Mouse (Mus musculus) urinary bladder, postnatal 14 days (tissue): ENCODE results near the gene Mpv17l2.
A peak's percentile ranks its signal among the peaks of the same experiment; 100 is the strongest.

Experiments used
- DNase-seq: peaks from one replicate; pipeline ENCODE4 v3.0.0; 2021; ENCODE audit warnings: low spot score

Gene Mpv17l2

GRCm38 (mm10) chr8:70766571-70767440 lies 6.1 kb upstream of the Mpv17l2 start:
- peak; percentile 88 for DNase-seq

- DNase-seq, result peak; percentile 53
Measured at GRCm38 (mm10) chr8:70765838-70766570, 5.3 kb upstream of the Mpv17l2 start.

GRCm38 (mm10) chr8:70765329-70765728 lies 4.6 kb upstream of the Mpv17l2 start:
- DNase-seq, result no peak

GRCm38 (mm10) chr8:70764676-70765075 lies 3.9 kb upstream of the Mpv17l2 start:
- no peak for DNase-seq

- no peak for DNase-seq
Measured at GRCm38 (mm10) chr8:70764026-70764425, 3.3 kb upstream of the Mpv17l2 start.

GRCm38 (mm10) chr8:70763354-70763753 lies 2.6 kb upstream of the Mpv17l2 start:
- DNase-seq, result peak; percentile 62

- DNase-seq, result no peak
Measured at GRCm38 (mm10) chr8:70762118-70762517, 1.4 kb upstream of the Mpv17l2 start.

GRCm38 (mm10) chr8:70760350-70760749 lies 396 bp downstream of the Mpv17l2 start:
- no peak for DNase-seq

GRCm38 (mm10) chr8:70758616-70759561 lies 1.9 kb downstream of the Mpv17l2 start:
- peak; percentile 4 for DNase-seq

- no peak for DNase-seq
Measured at GRCm38 (mm10) chr8:70758308-70758615, 2.5 kb downstream of the Mpv17l2 start.

GRCm38 (mm10) chr8:70757523-70758307 lies 3.0 kb downstream of the Mpv17l2 start:
- DNase-seq, result peak; percentile 3

- no peak for DNase-seq
Measured at GRCm38 (mm10) chr8:70756476-70757040, 4.2 kb downstream of the Mpv17l2 start.

GRCm38 (mm10) chr8:70755661-70756475 lies 4.9 kb downstream of the Mpv17l2 start:
- no peak for DNase-seq

- peak; percentile 63 for DNase-seq
Measured at GRCm38 (mm10) chr8:70754871-70755660, 5.7 kb downstream of the Mpv17l2 start.

- peak; percentile 96 for DNase-seq
Measured at GRCm38 (mm10) chr8:70754043-70754870, 6.5 kb downstream of the Mpv17l2 start, which contains the start of gene Rab3a. Gene Rab3a (plus strand): TSS chr8:70754679.

- DNase-seq, result peak; percentile 88
Measured at GRCm38 (mm10) chr8:70753151-70753550, 7.6 kb downstream of the Mpv17l2 start.

GRCm38 (mm10) chr8:70752000-70752764 lies 8.6 kb downstream of the Mpv17l2 start:
- DNase-seq, result peak; percentile 80
